Mouse (Mus musculus) ovary, postnatal 36 days (tissue): ENCODE data around the gene Ccnd3.
"Not testable (repeated sequence)": the region's sequence is repeated elsewhere in the genome, so short reads cannot be mapped to it uniquely, and the experiment has no call there.

Source experiments
- DNase-seq: peaks from one replicate; pipeline ENCODE4 v3.0.0; 2022; ENCODE audit warnings: low spot score, mixed read lengths

Gene Ccnd3

DNA sequence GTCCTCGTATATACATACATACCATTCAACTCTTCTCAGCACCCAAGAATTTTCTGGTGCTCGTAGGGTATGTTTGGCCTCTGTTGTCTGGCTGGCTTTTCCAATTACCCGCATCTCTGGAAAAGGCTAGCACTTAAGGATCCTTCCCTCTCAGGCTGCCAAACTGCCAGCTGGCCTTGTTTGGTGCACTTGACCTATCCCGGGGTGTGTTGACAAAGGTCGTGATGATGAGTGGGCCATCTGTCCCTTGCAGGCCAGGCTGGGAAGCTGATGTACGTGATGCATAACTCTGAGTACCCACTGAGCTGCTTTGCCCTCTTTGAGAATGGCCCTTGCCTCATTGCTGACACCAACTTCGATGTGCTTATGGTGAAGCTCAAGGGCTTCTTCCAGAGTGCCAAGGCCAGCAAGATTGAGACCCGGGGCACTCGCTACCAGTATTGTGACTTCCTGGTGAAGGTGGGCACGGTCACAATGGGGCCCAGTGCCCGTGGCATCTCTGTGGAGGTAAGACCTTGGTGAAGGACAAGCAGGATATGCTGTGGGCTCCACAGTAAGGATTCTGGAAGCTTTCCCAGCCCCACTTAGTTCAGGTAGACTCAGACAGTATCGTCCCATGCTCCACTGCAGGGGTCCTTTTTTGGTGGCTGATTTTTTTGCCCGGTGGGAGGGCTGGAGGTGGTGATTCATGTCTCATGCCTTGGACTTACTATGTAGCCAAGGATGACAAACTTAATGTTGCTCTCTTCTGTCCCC lies 113.9 kb downstream of the Ccnd3 start:
- DNase-seq: no peak

DNA sequence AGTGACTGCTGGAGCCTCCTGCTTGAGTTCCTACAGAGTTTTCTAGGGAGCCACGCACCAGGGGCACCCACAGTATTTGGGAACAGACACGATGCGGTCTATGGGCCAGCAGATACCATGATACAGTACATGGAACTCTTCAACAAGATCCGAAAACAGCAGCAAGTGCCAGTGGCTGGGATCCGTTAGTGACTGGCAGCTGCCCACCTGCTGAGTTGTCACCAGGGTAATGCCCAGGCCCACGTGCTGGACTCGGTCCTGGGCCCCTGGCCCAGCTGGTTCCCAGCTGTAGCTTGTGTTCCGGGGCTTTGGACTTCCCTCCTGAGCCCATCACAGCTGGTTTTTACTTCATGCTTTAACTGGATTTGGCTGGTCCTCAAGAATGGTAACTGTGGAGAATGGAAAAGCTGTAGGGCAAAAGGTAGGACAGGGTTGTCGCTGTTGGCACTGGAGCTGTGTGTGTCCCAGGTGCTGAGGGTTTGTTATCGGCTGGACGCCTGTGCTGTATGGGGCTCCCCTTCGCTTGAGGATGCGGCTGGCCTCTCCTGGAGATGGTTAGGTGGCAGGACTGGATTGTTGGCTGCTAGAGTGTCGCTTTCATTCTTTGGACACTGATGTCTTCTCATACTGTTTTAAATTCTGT lies 118.2 kb downstream of the Ccnd3 start:
- DNase-seq: no peak

DNA sequence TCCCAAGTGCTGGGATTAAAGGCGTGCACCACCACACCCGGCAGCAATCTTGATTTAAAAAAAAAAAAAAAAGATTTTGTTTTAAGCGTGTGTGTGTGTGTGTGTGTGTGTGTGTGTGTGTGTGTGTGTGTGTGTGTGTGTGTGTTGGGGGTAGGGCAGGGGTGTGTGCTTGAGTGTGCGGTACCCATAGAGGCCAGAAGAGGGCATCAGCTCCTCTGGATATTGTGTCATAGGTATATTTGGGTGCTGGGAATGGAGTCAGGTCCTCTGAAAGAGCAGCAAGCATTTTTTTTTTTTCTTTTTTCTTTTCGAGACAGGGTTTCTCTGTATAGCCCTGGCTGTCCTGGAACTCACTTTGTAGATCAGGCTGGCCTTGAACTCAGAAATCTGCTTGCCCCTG lies 119.7 kb downstream of the Ccnd3 start:
- not testable (repeated sequence) for DNase-seq

DNA sequence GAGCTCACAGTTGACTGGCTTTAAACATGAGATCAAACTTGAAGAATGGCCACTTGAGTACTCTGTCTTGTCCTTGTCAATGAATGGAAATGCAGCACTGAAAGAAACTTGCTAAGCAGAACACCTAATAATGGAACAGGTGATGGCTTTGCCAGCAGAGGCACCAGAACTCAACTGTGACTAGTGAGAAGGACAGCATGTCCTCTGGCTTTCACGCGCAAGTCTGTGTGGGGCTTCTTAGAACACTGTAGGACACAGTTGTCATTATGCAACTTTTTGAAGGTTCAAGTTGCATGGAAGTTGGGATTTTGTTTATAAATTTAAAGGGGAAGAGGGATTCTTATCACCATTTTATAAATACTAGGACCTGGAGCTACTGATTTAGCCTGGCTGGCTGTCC lies 120.2 kb downstream of the Ccnd3 start:
- no peak for DNase-seq

DNA sequence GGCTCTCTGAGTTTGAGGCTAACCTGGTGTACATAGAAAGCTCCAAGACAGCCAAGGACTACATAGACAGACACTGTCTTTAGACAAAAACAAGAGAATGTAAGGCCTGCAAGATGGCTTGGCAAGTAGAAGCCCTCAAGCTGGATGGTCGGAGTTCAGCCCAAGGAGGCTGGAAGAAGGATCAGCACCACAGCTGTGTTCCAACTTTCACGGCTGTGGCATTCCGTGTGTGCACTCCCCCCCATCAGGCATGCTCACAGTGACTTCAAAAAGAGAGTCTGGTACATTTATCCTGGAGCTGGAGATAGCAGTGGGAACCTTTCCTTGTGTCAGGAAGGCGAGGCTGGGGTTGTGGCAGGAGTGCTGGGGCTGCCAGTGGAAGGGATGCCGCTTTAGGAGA lies 121.2 kb downstream of the Ccnd3 start:
- DNase-seq: no peak

DNA sequence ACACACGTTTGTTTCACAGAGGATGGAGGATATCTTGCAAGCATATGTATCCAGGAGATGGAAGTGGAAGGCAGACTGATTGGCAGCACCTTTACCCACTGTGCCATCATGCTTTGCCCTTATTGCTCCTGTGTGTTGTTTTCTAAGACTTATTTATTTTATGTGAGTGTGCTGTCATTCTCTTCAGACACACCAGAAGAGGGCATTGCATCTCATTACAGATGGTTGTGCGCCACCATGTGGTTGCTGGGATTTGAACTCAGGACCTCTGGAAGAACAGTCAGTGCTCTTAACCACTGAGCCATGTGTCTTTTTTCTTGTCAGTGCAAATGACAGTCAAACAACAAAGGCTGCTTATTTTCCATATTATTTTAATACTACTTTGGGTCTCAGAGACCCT lies 122.9 kb downstream of the Ccnd3 start:
- no peak for DNase-seq

DNA sequence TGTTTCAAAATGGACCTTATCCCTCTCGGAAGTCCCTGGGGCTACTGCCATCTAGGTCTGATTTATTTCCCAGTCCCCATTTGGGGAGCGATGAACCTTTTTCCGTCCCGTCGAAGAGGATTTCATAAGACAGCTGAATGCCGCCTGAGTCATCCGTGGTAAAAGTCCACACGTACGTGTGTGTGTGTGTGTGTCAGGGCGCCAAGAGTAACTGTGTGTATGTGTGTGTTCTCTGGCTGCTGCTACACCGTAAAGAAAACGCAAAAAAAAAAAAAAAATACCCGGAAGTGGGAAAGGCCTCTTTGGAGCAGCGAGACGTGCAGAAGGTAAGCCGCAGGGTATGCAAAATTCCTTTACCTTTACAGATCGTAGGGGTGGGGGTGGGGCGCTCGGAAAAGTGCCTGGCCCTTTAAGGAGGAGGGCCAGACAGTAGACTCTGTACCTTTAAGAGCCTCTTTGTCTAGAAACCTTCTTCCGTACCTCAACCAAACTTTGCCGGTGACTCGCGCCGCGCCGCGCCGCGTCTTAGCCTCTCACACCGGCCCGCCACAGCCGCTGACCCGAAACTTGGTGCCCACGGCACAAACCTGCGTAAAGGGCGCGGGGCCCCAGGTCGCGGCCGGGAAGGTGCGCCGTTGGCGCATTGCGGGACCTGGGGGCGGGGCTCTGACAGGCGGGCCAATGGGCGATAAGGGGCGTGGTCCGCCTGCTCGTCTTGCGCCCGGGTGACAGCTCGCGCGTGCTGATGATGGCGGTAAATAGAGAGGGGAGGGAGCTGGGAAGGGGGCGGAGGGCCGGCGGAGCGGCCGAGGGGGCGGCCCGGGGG lies 124.2 kb downstream of the Ccnd3 start:
- DNase-seq: peak; percentile 93

DNA sequence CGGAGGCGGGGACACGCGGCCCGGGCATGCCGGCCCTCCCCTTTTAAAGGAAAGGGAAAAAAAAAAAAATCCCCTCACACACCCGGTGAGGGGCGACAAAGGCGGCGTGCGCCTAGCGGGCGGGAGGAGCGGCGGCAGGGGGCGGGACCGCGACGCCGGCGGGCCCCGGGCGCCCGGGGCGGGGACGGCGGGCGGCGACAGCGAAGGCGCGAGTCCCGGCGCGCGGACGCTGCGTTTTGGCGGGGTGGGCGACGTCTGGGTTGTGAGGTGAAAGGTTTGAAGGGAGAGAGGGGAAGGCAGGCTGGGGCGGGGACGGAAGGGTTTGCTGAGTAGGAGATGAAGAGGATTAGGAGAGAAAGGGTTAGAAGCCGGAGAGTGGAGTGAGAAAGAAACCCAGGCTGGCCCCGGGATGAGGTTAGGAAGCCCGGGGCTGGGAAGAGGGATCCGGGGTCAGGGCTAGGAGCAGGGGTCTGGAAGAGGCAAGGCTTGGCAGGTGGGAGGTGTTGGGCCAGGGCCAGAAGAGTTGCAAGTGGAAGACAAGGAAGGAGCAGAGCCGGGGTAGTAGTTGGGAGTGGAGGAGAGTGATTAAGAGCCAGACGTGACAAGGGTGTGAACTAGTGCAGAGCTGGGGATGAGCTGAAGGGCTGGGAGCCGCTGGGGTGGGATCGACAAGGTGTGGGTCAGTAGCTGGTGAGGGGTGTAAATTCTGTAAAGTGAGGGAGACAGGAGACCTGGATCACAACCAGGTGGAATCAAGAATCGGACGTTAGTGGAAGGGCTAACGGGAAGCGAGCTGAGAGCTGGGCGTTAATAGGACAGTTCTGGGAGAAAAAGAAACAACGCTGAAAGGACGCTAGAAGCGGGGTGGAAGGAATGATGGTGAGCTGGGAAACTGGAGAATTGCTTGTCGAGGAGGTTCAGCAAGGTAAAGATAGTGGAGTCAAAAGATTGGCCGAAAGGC lies 125.1 kb downstream of the Ccnd3 start:
- DNase-seq: no peak

DNA sequence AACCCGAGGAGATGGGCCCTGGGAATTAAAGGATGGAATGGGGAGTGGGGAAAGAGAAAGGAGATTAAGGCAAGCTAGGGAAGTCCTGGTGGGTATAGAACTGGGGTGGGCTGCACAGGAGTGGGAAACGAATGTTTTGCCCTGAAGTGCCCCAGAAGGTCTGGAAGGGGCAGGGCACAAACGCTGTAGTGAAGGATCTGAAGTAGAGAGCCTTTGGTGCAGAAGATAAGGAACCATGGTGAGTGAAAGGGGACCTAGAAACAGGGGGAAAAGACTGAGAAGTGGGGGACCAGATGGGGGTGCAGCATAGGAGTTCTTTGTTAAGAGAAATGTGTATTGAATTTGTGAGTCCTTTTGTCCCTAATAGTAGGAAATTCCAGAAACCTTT lies 125.8 kb downstream of the Ccnd3 start, which contains the start of gene Usp49:
Usp49 (plus strand) TSS at position 13 of the 388 bp plus-strand sequence.
- DNase-seq: no peak

DNA sequence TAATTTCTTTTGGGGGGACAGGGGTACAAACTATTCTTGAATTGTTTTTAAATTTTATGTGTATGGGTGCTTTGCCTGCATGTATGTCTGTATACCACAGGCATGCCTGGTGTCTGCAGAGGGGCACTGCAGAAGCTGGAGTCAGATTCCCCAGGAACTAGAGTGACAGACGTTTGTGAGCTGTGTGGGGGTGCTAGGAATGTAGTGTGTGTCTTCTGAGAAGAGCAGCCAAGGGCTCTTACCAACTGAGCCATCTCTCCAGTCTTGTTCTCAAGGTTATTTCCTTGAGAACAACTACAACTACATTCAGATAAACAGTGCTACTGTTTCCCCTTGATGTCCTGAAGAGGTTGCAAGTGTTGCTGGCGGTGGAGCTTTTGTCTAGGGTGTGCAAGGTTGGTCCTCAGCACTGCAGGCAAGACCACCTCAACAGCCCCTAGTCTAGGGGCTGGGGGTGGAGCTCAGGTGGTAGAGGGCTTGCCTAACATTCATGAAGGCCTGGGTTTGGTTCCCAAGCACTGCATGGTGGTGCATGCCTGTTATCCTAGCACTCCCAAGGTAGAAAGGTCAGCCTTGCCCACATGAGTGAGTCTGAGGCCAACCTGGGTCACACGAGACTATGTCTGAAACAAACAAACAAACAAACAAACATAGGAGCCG lies 127.5 kb downstream of the Ccnd3 start:
- DNase-seq: no peak

DNA sequence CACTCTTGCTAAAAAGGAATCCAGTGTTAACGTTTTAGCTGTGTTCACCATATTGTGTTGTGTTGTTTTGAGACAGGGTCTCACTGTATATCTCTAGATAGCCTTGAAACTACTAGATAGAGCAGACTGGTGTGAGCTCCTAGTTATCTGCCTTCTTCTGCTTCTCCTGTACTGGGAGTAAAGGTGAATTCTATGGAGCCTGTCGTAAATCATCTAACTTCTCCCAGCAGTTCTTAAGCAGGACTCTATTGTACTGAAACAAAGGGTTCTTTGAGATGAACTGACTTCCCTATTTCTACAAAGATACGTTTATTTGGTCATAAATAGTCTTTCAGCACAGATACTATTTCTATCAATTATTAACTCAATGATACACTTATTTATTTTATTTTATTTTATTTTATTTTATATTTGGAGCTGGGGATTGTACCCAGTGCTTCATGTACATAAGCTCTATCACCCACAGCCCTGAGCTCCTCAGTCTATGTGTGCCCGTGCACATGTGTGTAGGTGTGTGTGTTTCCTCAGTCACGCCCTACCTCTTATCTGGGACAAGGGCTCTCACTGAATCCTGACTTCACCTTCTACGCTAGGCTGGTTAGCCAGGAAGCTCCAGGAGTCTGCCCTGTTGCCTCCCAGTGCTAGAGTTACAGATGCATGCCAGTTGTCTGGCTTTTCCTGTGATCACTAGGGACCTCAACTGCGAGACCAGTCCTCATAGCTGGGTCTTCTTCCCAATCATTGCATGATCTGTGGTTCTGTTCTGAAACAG lies 129.3 kb downstream of the Ccnd3 start:
- no peak for DNase-seq

DNA sequence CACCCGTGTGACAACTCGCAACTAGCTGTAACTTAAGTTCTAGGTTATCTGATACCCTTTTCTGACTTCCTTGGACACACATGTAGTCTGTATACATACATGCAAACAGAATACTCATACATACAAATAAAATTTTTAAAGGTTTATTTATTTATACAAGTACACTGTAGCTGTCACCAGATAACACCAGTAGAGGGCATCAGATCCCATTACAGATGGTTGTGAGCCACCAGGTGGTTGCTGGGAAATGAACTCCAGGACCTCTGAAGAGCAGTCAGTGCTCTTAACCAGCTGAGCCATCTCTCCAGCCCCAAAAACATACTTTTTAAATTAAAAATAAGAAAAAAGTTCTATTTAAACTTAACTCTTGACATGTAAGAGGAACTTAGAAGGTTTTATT lies 138.1 kb downstream of the Ccnd3 start:
- no peak for DNase-seq

DNA sequence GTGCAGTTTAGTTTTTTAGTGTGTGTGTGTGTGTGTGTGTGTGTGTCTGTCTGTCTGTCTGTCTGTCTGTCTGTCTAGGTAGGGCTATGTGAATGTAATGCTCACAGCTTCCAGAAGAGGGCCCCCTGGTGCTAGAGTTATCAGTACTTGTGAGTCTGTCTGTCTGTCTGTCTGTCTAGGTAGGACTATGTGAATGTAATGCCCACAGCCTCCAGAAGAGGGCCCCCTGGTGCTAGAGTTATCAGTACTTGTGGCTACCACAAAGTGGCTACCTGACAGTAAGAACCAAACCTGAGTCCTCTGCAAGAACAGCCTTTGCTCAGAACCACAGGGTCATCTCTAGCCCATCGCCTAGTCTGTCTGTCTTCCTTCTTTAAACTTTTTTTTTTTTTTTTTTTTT lies 141.8 kb downstream of the Ccnd3 start:
- DNase-seq: peak; percentile 46

DNA sequence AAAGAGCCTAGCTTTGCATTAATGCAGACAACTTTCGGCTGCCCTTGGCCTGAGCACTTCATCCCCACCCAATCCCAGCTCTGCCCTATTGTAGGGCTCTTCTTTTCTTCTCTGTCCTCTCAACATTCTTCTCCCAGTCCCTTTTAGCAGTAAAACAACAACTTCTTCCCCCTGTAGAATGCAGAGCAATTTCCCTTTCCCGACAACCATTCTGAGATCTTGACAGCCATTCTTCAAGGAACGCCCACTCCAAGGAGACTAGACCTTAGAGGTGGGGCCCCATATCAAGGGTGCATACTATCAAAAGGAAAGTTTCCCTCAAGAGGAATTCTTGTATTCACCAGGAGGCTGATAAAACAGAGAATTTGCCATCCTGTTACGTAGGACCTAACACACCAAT lies 144.1 kb downstream of the Ccnd3 start:
- no peak for DNase-seq
